Mouse (Mus musculus) mesoderm, embryonic 11.5 days (tissue): ENCODE results near the gene Tsku.

ENCODE experiments used
- DNase-seq: peaks from one replicate; pipeline ENCODE4 v3.0.0-alpha.2; 2012; ENCODE audit warnings: low read depth, low spot score

Tsku gene

GRCm38 (mm10) chr7:98359951-98360620, 1.0 kb downstream of the Tsku start:
- peak; percentile 85 for DNase-seq

- no peak for DNase-seq
These were observed 3.1 kb downstream of the Tsku start for GRCm38 (mm10) chr7:98358016-98358415.

GRCm38 (mm10) chr7:98357324-98357723, 3.8 kb downstream of the Tsku start:
- DNase-seq: no peak

- no peak for DNase-seq
These were observed 6.2 kb downstream of the Tsku start for GRCm38 (mm10) chr7:98354921-98355310.

- no peak for DNase-seq
These were observed 6.8 kb downstream of the Tsku start for GRCm38 (mm10) chr7:98354160-98354920.

GRCm38 (mm10) chr7:98353616-98354015, 7.5 kb downstream of the Tsku start:
- DNase-seq: no peak

GRCm38 (mm10) chr7:98351523-98351922, 9.6 kb downstream of the Tsku start:
- no peak for DNase-seq

GRCm38 (mm10) chr7:98349821-98350220, 11.3 kb downstream of the Tsku start:
- no peak for DNase-seq

GRCm38 (mm10) chr7:98349096-98349495, 12.0 kb downstream of the Tsku start:
- peak; percentile 82 for DNase-seq

- DNase-seq: peak; percentile 67
These were observed 13.1 kb downstream of the Tsku start for GRCm38 (mm10) chr7:98348043-98348442.

GRCm38 (mm10) chr7:98347471-98347870, 13.7 kb downstream of the Tsku start:
- DNase-seq: no peak

GRCm38 (mm10) chr7:98345036-98345435, 16.1 kb downstream of the Tsku start:
- no peak for DNase-seq

GRCm38 (mm10) chr7:98344361-98344760, 16.8 kb downstream of the Tsku start:
- DNase-seq: no peak

GRCm38 (mm10) chr7:98342249-98342648, 18.9 kb downstream of the Tsku start:
- no peak for DNase-seq

GRCm38 (mm10) chr7:98341475-98341874, 19.7 kb downstream of the Tsku start:
- DNase-seq: peak; percentile 92

- no peak for DNase-seq
These were observed 20.8 kb downstream of the Tsku start for GRCm38 (mm10) chr7:98340343-98340742.

GRCm38 (mm10) chr7:98333987-98334386, 27.1 kb downstream of the Tsku start:
- DNase-seq: no peak

- no peak for DNase-seq
These were observed 27.6 kb downstream of the Tsku start for GRCm38 (mm10) chr7:98333507-98333906.

- DNase-seq: no peak
These were observed 28.3 kb downstream of the Tsku start for GRCm38 (mm10) chr7:98332678-98333397.

- no peak for DNase-seq
These were observed 29.2 kb downstream of the Tsku start for GRCm38 (mm10) chr7:98331932-98332331.

- DNase-seq: no peak
These were observed 30.6 kb downstream of the Tsku start for GRCm38 (mm10) chr7:98330375-98331002.
